Mouse (Mus musculus): ENCODE results near the gene Eppin.

Gene Eppin

DNA sequence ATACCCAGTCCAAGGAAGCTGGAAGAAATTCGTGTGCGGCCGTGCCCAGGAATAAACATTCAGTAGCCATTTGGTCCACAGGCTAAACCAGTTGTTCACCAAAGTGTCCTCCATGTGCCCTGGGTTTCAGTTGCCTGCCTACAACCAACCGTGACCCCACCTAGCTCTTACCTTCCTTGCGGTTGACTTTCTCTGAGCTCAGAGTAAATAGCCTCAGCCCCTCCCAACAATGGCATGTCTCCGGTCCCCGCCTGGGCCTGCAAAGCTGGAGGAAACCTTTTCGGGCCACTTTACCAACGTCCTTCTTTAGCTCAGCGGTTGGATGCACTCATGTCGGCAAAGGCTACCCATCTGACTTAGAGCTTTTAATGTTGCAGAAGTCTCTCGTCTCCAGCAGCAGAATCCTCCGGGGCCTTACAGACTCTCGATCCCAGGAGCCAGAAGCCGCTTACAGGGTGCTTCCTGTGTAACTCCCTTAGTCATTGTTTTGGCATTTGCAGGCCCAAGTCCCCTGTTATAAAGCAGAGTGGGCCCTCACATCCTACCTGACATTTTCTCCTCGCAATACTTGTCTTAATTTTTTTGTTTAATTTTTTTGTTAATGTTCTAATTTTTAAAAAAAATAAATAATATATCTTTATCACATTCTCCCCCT, 34.3 kb downstream of the Eppin start:
- DNase-seq: no peak

DNA sequence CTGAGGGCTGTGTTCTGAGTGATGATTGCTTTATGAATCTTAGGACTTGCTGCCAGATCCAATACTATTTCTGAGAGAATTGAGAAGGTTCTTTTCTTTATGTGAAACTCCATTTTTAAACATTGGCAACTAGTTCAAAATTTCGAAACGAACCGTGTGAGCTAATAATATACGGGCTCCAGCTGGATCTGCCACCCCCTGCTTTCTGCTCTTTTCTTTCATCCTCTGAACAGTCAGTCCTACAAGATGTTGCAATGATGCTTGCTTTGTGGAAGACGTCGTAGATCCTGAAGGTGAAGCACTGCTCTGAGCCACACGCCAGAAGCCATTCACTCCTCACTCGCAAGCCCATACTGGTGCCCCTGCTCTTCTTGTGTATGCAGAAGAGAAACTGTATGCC, 35.0 kb downstream of the Eppin start:
- DNase-seq: no peak

DNA sequence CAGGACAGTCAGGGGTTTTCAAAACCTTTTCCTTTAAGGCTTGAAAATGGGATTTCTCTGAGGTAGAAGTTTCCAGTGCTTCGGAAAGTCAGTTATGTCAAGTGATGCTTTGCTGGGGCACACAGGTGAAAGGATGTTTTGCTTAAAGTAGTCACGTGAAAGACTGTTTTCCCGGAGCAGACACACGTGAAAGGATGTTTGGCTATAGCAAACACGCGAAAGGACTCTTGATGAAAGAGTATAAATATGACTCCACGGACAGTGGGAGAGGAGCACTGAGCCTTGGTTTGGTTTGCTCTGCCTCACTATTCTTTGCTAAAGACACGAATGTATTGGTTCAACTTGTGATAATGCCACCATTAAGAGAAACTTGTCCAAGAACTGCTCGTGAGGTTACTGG, 41.9 kb downstream of the Eppin start:
- DNase-seq: no peak

DNA sequence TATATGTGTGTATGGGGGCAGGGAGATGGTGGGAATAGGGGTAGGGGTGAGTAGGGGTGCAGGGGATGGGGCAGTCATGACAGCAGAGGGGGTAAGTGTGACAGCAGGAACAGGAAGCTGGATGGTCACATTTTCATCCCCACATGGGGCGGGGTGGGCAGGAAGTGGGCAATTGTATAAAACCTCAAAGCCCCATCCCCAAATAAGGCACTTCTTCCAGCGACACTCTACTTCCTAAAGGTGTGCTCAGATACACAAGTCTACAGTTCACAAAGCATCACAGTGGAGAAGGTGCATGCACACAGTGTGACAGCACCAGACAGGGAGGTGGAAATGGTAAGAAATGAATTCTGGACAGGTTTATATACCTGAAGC, 42.5 kb downstream of the Eppin start:
- no peak for DNase-seq

DNA sequence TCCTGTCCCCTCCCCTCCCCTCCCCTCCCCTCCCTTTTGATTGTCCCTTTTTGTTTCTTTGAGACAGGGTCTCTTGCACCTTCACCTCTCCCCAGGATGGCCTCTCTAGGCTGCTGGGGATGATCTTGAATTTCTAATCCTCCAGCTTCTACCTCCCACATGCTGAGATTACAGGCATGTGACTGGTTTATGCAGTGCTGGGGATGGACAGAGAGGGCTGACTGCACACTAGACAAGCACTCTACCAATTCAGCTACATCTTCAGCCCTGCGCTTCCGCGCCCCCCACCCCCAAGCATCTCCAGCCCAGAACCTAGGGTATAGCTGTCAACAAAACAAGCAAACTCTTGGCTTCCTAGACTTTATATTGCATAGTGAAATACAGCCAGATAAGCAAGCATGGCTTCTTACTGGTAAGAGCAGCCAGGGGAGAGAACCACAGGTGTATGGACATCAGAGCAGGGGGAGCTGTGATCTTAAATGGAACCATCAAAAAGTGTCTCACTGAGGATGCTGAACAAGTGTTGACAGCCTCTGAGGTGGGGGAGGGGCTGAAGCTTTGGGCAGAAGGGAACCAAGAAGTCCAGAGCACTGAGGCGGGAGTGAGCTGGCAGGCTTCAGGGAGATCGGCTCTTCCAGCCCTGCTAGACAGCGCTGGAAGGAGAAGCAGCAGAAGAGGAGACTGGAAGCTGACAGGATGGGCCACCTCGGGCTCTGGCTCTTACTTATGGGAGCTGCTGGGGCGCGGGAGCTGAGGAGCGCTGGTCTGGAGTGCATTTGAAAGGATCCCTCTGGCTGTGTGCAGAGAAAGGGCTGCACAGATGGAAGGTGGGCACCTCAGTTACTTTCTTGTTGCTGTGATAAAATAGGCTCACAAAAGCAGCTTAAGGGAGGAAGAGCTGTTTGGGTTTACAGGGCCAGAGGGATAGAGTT, 43.2 kb downstream of the Eppin start:
- no peak for DNase-seq

DNA sequence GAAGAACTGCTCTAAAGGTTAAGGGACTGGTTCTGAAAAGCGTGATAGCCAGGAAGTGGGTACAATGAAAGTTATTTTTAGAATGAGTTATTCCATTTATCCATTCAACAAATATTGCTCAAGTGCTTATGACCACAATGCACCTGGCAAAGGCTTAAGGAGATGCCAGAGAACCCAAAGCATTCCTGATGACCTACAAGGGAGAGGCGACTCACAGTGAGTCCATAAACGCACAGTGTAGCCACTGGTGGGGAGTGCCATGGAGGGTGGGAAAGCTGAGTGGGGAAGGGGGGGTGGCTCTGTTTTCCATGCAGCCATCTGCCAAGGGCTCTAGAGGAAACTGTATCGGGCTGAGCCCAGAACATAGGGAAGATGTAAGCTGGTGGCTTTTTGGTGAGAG, 44.1 kb downstream of the Eppin start:
- no peak for DNase-seq

DNA sequence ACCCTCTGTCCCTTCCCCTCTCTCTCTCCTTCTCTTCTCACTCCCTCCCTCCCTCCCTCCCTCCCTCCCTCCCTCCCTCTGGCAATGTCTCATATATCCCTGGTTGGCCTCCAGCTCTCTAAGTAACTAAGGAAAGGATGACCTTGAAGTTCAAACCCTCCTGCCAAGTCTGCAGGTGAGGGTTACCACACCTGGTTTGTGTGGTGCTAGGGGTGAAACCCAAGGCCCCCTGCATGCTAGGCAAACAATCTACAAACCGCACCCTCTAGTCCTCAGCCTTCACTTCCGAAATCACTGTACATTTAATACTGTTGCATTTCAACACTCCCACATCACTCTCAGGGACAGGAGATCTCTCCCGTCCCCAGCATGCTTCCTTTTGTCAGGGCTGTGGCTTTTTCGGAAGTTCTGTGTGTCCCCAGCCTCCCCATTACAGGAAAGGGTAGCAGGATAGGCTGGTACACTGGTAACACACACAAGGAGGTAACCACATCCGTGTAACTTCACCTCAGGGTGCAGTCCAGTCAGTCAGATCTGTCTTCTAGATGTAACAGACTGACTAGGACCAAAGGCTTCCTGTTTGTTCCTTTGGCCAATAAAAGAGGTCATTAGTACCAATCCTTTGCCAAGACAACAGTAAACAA, 48.8 kb downstream of the Eppin start:
- DNase-seq: no peak

DNA sequence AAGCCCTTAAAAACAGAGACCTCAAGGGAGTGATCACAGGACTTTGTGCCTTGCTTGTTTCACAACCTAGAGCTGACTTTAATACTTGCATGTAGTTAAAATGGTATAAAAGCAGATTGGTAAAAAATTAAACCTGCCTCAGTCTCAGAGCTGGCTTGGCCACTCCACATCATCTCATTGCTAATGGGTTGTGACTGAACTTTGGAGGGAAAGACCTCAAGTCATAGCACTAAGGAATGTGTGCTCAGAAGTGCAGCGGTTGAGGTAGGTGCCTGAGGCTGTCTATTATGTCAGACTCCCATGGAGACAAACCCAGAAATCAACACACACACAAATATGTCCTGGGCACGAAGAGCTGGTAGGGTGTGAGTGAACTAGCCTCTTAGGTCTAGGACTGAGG, 49.6 kb downstream of the Eppin start:
- no peak for DNase-seq

DNA sequence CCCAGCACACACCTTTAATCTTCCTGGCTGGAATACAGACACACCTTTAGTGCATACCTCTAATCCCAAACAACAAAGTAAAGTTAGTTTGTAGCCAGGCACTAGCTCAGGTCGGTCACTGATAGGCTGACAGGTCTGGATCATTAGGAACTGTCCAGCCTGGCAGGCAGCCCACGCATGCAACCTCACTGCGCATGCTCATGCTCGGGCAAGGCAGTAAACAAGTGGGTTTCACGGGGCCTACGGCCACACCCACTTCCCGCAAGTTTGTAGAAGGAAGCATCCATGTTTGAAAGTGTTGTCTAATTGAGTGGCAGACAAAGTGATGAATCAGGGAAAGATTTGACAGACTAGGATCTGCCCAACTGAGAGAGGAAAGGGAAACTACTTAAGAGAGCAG, 50.8 kb downstream of the Eppin start:
- DNase-seq: no peak

DNA sequence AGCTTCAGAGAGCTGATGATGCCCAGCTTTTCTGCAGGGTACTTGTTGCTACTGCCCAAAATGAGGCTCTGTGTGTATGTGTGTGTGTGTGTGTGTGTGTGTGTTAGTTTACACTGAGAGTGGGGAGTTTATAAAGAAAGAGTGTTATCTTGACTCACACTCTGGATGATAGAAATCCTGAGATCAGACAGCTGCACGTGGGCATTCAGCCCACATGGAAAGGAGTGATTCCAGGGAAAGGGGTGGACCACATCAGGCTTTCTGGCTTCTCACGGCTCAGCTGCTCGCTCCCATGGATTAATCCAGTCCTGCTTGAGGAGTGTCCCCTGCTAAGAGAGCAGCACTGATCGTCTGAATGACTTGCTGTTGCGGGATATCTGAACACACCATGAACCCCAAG, 51.3 kb downstream of the Eppin start:
- DNase-seq: no peak

DNA sequence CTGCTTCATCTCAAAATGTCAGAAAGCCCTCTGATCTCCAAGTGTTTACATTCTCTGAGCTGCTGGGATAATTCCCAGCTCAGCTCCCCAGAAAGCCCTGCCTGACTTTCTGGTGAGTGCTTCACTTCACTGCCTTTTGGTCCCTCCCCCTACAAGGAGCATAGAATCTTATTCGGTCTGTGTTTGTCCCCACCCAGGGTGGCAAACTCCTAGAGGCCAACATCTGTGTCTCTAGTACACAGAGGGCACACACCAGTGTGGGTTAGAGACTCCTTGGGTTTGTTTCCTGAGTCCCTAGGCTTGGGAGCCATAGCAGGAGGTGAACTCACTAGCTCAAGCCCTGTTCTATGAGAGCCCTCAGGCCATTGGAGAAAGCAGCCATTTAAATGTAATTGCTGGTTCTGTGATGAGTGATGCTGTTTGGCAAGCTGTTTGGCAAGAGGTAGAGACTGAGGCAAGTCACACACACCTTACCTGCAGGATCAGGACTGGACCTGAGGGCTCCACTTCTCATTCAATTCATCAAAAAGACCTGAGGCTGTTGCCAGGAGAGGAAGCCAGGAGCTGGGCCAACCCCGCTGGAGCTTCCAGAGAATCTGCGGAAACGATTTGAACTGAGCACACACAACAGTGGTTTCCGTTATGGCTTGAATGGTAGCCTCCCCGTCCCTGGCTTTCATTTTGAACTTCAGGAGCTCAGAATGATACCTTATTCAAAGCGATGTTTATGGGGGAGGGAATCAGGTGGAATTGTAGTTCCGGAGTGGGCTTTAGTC, 52.6 kb downstream of the Eppin start:
- DNase-seq: peak; percentile 90
